Mouse (Mus musculus): ENCODE results near the gene Nek7.

GRCm38 (mm10) chr1:138615388-138615787 is 4.6 kb downstream of the Nek7 start:
- TF ChIP-seq CTCF (IDR thresholded peaks at IDR 0.05; ENCODE audit: borderline replicate concordance, insufficient read depth, low read length) (no peak), POLR2A (IDR thresholded peaks at IDR 0.05; ENCODE audit: low read depth, low read length) (no peak)
